Mouse (Mus musculus) small intestine, adult 2 months (tissue): ENCODE data around the gene Ddx19a.

Experiments used
- CTCF ChIP-seq: fragments of 200-500 bp; IDR thresholded peaks from 2 replicates; pipeline ENCODE4 v1.5.1; 2012; ENCODE audit warnings: low read depth, mild to moderate bottlenecking, control low read depth, inconsistent platforms, low read length, moderate library complexity, mixed read lengths; ENCODE audit not compliant: insufficient replicate concordance, insufficient read length; ENCODE audit errors: extremely low read depth
- POLR2A ChIP-seq: fragments of 200-500 bp; IDR thresholded peaks from 2 replicates; pipeline ENCODE4 v1.6.1; 2012; ENCODE audit warnings: low read depth, mild to moderate bottlenecking, control low read depth, inconsistent platforms, low read length, moderate library complexity

DNA sequence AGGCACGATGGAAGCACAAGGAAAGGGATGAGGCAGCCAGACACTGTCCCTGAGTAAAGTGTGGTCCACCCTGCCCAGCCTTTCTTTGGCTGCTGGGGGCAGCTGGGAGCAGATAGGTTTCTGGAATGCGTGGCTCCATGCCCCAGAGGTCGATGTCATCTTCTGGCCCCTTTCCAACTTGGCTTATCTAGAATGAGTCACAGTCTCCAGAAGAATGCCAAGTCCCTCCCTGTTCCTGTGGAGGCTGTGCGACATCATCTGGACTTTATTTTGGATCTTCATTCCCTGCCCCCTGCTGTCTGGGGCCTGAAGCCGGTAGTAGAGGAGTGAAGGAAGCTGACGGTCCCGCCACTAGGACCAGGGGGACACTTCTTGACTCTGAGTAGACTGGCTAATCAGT is 32.0 kb downstream of the Ddx19a start:
- TF ChIP-seq CTCF (peak; percentile 36; the same call in 1 of the 2 replicates), POLR2A (no peak)
